Mouse (Mus musculus) forebrain, embryonic 11.5 days (tissue): ENCODE measurements around the gene Snrpa. TPM values are rescaled to one million over a fixed set of nuclear protein-coding genes. Genes with fewer than 3 reads are reported as not detected.
A peak's percentile ranks its signal among the peaks of the same experiment; 100 is the strongest.
"Not testable (repeated sequence)": the region's sequence is repeated elsewhere in the genome, so short reads cannot be mapped to it uniquely, and the experiment has no call there.

Source experiments
- ATAC-seq: fragments of 200-750 bp; cut with Nextera tagmentation; replicated peaks from 2 replicates; pipeline ENCODE4 v1.8.0; 2017; ENCODE audit warnings: moderate TSS enrichment; ENCODE audit not compliant: low FRiP score
- DNase-seq: peaks from one replicate; pipeline ENCODE4 v3.0.0-alpha.2; 2017; ENCODE audit warnings: low spot score
- H3K27ac ChIP-seq: fragments of 300-500 bp; sonication (generic); 2 replicates; pipeline ENCODE4 v1.5.1; 2014; ENCODE audit warnings: low read depth, low read length
- H3K27me3 ChIP-seq: fragments of 300-500 bp; sonication (generic); 2 replicates; pipeline ENCODE4 v1.6.1; 2014; ENCODE audit warnings: mild to moderate bottlenecking, low read length, mixed read lengths; ENCODE audit not compliant: control insufficient read depth, insufficient read depth
- H3K36me3 ChIP-seq: fragments of 300-500 bp; sonication (generic); 2 replicates; pipeline ENCODE4 v1.6.1; 2014; ENCODE audit warnings: mild to moderate bottlenecking, low read length, moderate library complexity, mixed read lengths; ENCODE audit not compliant: control insufficient read depth, insufficient read depth
- H3K4me1 ChIP-seq: fragments of 300-500 bp; sonication (generic); replicated peaks from 2 replicates; pipeline ENCODE4 v1.6.1; 2014; ENCODE audit warnings: low read length, mixed read lengths; ENCODE audit not compliant: control insufficient read depth, insufficient read depth
- H3K4me2 ChIP-seq: fragments of 300-500 bp; sonication (generic); 2 replicates; pipeline ENCODE4 v1.6.1; 2014; ENCODE audit warnings: low read depth, mild to moderate bottlenecking, low read length, moderate library complexity, mixed read lengths; ENCODE audit not compliant: severe bottlenecking
- H3K4me3 ChIP-seq: fragments of 300-500 bp; sonication (generic); 2 replicates; pipeline ENCODE4 v1.5.1; 2014; ENCODE audit warnings: low read depth, low read length
- H3K9ac ChIP-seq: fragments of 300-500 bp; sonication (generic); 2 replicates; pipeline ENCODE4 v1.6.1; 2014; ENCODE audit warnings: low read length
- H3K9me3 ChIP-seq: fragments of 300-500 bp; sonication (generic); 2 replicates; pipeline ENCODE4 v1.6.1; 2016; ENCODE audit warnings: low read length, mixed read lengths; ENCODE audit not compliant: control insufficient read depth
- WGBS: fragments of 180-500 bp; shearing (Covaris S2); extraction: QIAGEN DNeasy Blood & Tissue Kit; methylation state at CpG from one replicate; pipeline ENCODE4 v1.1.7; 2014; 5-methylcytosine and 5-hydroxymethylcytosine counted together
- polyA plus RNA-seq: library from polyadenylated mRNA; unstranded; fragments of >200 nt; fragmentation: Nextera tagmentation; extraction: Ambion mirVana; gene quantifications from 2 replicates; pipeline ENCODE4 v1.2.1, GENCODE M21; 2014

The Snrpa gene
- polyA plus RNA-seq, result 369 and 390 TPM in 2 replicates

- DNase-seq, result peak; percentile 94
- H3K36me3 ChIP-seq, result peaks cover 17% of the 10 kb centered on the region
- no peaks in the 10 kb centered on the region for H3K27me3 ChIP-seq
- H3K9me3 ChIP-seq, result no peaks in the 10 kb centered on the region
- peak within 1 kb of the TSS; percentile 93 for H3K9ac ChIP-seq
- WGBS, result under 1% methylated on average over 64 of the region's 64 CpGs
- H3K27ac ChIP-seq, result peak within 1 kb of the TSS; percentile 97
- peaks cover 9% of the 10 kb centered on the region; the same call in 1 of the 2 replicates for H3K4me1 ChIP-seq
- H3K4me2 ChIP-seq, result peak within 1 kb of the TSS; percentile 95
- ATAC-seq, result peak; percentile 99
- peak within 1 kb of the TSS; percentile 85 for H3K4me3 ChIP-seq
Measured at GRCm38 (mm10) chr7:27195681-27196611, at the start of gene Snrpa, which contains the start of gene BC024978. Gene Snrpa (minus strand): TSS chr7:27196271. Gene BC024978 (plus strand): TSS chr7:27195781.

- not testable (repeated sequence) for DNase-seq, H3K9ac ChIP-seq, ATAC-seq, H3K27me3 ChIP-seq, H3K9me3 ChIP-seq, H3K36me3 ChIP-seq, H3K27ac ChIP-seq, H3K4me1 ChIP-seq, H3K4me2 ChIP-seq, H3K4me3 ChIP-seq
- 89% methylated on average over 2 of the region's 2 CpGs for WGBS
Measured at GRCm38 (mm10) chr7:27244088-27244487, 48.0 kb upstream of the Snrpa start.

GRCm38 (mm10) chr7:27243211-27243610 lies 47.1 kb upstream of the Snrpa start:
- H3K4me3 ChIP-seq, result no peak overlapping the region
- H3K27ac ChIP-seq, result no peak overlapping the region
- H3K27me3 ChIP-seq, result no peaks in the 10 kb centered on the region
- no peak for ATAC-seq
- H3K4me1 ChIP-seq, result no peaks in the 10 kb centered on the region
- no peak for DNase-seq
- no peaks in the 10 kb centered on the region for H3K9me3 ChIP-seq
- 65% methylated on average over 8 of the region's 8 CpGs for WGBS
- no peak overlapping the region for H3K9ac ChIP-seq
- H3K4me2 ChIP-seq, result no peak overlapping the region
- H3K36me3 ChIP-seq, result no peaks in the 10 kb centered on the region; the same call in 1 of the 2 replicates

- Histone ChIP-seq H3K27ac (no peak overlapping the region), H3K9me3 (no peaks in the 10 kb centered on the region), H3K4me2 (no peak overlapping the region), H3K36me3 (no peaks in the 10 kb centered on the region), H3K27me3 (no peaks in the 10 kb centered on the region), H3K4me3 (no peak overlapping the region), H3K4me1 (no peaks in the 10 kb centered on the region; the same call in 1 of the 2 replicates), H3K9ac (no peak overlapping the region)
- ATAC-seq, result no peak
- WGBS, result 93% methylated on average over 5 of the region's 5 CpGs
- DNase-seq, result no peak
Measured at GRCm38 (mm10) chr7:27238568-27238967, 42.5 kb upstream of the Snrpa start.

- H3K9ac ChIP-seq, result no peak overlapping the region
- no peak overlapping the region for H3K4me2 ChIP-seq
- no peak for ATAC-seq
- no peak for DNase-seq
- H3K9me3 ChIP-seq, result no peaks in the 10 kb centered on the region
- H3K4me1 ChIP-seq, result no peaks in the 10 kb centered on the region; the same call in 1 of the 2 replicates
- no peaks in the 10 kb centered on the region for H3K27me3 ChIP-seq
- H3K36me3 ChIP-seq, result no peaks in the 10 kb centered on the region
- 90% methylated on average over 2 of the region's 2 CpGs for WGBS
- no peak overlapping the region for H3K27ac ChIP-seq
- no peak overlapping the region for H3K4me3 ChIP-seq
Measured at GRCm38 (mm10) chr7:27237527-27237926, 41.5 kb upstream of the Snrpa start.

- Histone ChIP-seq H3K9me3 (no peaks in the 10 kb centered on the region), H3K4me1 (no peaks in the 10 kb centered on the region; the same call in 1 of the 2 replicates), H3K9ac (no peak overlapping the region), H3K4me2 (no peak overlapping the region), H3K27me3 (no peaks in the 10 kb centered on the region), H3K27ac (no peak overlapping the region), H3K36me3 (no peaks in the 10 kb centered on the region), H3K4me3 (no peak overlapping the region)
- no peak for DNase-seq
- ATAC-seq, result no peak
- WGBS, result 91% methylated on average over 2 of the region's 2 CpGs
Measured at GRCm38 (mm10) chr7:27235726-27236125, 39.7 kb upstream of the Snrpa start.

GRCm38 (mm10) chr7:27233300-27233699 lies 37.2 kb upstream of the Snrpa start:
- Histone ChIP-seq H3K27me3 (no peaks in the 10 kb centered on the region), H3K36me3 (no peaks in the 10 kb centered on the region), H3K9me3 (no peaks in the 10 kb centered on the region), H3K9ac (peak overlapping the region; percentile 57), H3K4me1 (no peaks in the 10 kb centered on the region; the same call in 1 of the 2 replicates), H3K27ac (peak overlapping the region; percentile 78), H3K4me3 (peak overlapping the region; percentile 44), H3K4me2 (peak overlapping the region; percentile 49)
- WGBS, result 1% methylated on average over 6 of the region's 6 CpGs
- peak; percentile 34 for ATAC-seq
- no peak for DNase-seq

- WGBS, result under 1% methylated on average over 25 of the region's 25 CpGs
- no peaks in the 10 kb centered on the region; the same call in 1 of the 2 replicates for H3K4me1 ChIP-seq
Measured at GRCm38 (mm10) chr7:27232781-27233281, 36.8 kb upstream of the Snrpa start, which contains the start of gene Coq8b. Gene Coq8b (plus strand): TSS chr7:27233023.

More at GRCm38 (mm10) chr7:27232781-27233281, 36.8 kb upstream of the Snrpa start, which contains the start of gene Coq8b:
- no peaks in the 10 kb centered on the region for H3K9me3 ChIP-seq
- DNase-seq (peak; percentile 97), ATAC-seq (peak; percentile 91)
- H3K4me3 ChIP-seq, result peak within 1 kb of the TSS; percentile 44
- H3K27ac ChIP-seq, result peak within 1 kb of the TSS; percentile 78
- H3K9ac ChIP-seq, result peak within 1 kb of the TSS; percentile 57
- no peaks in the 10 kb centered on the region for H3K36me3 ChIP-seq
- peak within 1 kb of the TSS; percentile 49 for H3K4me2 ChIP-seq
- no peaks in the 10 kb centered on the region for H3K27me3 ChIP-seq
